Mouse (Mus musculus) embryonic facial prominence, embryonic 12.5 days (tissue): ENCODE results near the gene Kcna6. TPM values are rescaled to one million over a fixed set of nuclear protein-coding genes. Genes with fewer than 3 reads are reported as not detected.

Experiments used
- ATAC-seq: fragments of 200-750 bp; cut with Nextera tagmentation; 2 replicates; pipeline ENCODE4 v1.8.0; 2017; ENCODE audit not compliant: insufficient number of reproducible peaks, insufficient read depth, low FRiP score, low TSS enrichment
- H3K27ac ChIP-seq: fragments of 300-500 bp; sonication (generic); 2 replicates; pipeline ENCODE4 v1.5.1; 2016; ENCODE audit warnings: mild to moderate bottlenecking
- H3K27me3 ChIP-seq: fragments of 300-500 bp; sonication (generic); 2 replicates; pipeline ENCODE4 v1.6.1; 2016; ENCODE audit warnings: mild to moderate bottlenecking, moderate library complexity
- H3K36me3 ChIP-seq: fragments of 300-500 bp; sonication (generic); 2 replicates; pipeline ENCODE4 v1.6.1; 2016; ENCODE audit warnings: mild to moderate bottlenecking
- H3K4me1 ChIP-seq: fragments of 300-500 bp; sonication (generic); 2 replicates; pipeline ENCODE4 v1.6.1; 2016
- H3K4me2 ChIP-seq: fragments of 300-500 bp; sonication (generic); replicated peaks from 2 replicates; pipeline ENCODE4 v1.6.1; 2016; ENCODE audit warnings: mild to moderate bottlenecking, moderate library complexity
- H3K4me3 ChIP-seq: fragments of 300-500 bp; sonication (generic); 2 replicates; pipeline ENCODE4 v1.5.1; 2016; ENCODE audit warnings: mild to moderate bottlenecking
- H3K9ac ChIP-seq: fragments of 300-500 bp; sonication (generic); 2 replicates; pipeline ENCODE4 v1.6.1; 2016; ENCODE audit warnings: mild to moderate bottlenecking, moderate library complexity
- H3K9me3 ChIP-seq: fragments of 300-500 bp; sonication (generic); 2 replicates; pipeline ENCODE4 v1.6.1; 2016; ENCODE audit warnings: mild to moderate bottlenecking, moderate library complexity
- WGBS: fragments of 180-500 bp; shearing (Covaris S2); methylation state at CpG from one replicate; pipeline ENCODE4 v1.1.7; 2016; 5-methylcytosine and 5-hydroxymethylcytosine counted together
- polyA plus RNA-seq: library from polyadenylated mRNA; unstranded; fragments of >200 nt; fragmentation: Nextera tagmentation; extraction: Ambion mirVana; gene quantifications from 2 replicates; pipeline ENCODE4 v1.2.1, GENCODE M21; 2016

Gene Kcna6
- polyA plus RNA-seq, 1 experiment from 2014 or later = 12.4 TPM

DNA sequence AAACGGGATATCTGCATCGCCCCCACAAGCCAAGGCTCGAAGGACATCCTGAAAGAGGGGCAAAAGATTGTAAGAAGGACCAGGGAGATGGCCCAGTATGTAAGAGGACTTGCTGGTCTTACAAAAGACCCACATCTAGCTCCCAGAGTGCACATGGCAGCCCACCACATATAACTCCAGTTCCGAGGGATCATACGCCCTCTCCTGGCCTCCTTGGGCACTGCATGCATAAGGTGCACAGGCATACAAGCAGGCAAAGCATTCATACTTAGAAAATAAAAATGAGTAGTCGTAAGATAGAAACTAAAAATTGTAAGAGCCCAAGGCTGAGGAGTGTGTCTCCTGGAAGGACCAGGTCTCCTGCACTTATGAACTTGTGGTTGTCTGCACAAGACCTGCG lies 61.5 kb downstream of the Kcna6 start:
- Histone ChIP-seq H3K4me2 (no peak overlapping the region), H3K9me3 (no peaks in the 10 kb centered on the region), H3K27ac (no peak overlapping the region), H3K9ac (no peak overlapping the region), H3K4me3 (no peak overlapping the region), H3K27me3 (no peaks in the 10 kb centered on the region), H3K36me3 (no peaks in the 10 kb centered on the region), H3K4me1 (no peaks in the 10 kb centered on the region)
- no peak for ATAC-seq
- WGBS = 65% methylated on average over 7 of the region's 7 CpGs

GRCm38 (mm10) chr6:126667001-126667400 lies 73.5 kb downstream of the Kcna6 start:
- Histone ChIP-seq H3K4me1 (no peaks in the 10 kb centered on the region), H3K27ac (no peak overlapping the region), H3K9me3 (no peaks in the 10 kb centered on the region), H3K9ac (no peak overlapping the region), H3K4me2 (no peak overlapping the region), H3K27me3 (0 out of 2 replicates have a peak, but pooled peaks cover 7% of the 10 kb centered on the region), H3K36me3 (no peaks in the 10 kb centered on the region), H3K4me3 (no peak overlapping the region)
- WGBS = 90% methylated on average over 5 of the region's 5 CpGs
- no peak for ATAC-seq

- no peak overlapping the region for H3K4me2 ChIP-seq
- H3K9ac ChIP-seq = no peak overlapping the region
- no peak for ATAC-seq
- H3K9me3 ChIP-seq = no peaks in the 10 kb centered on the region
- no peaks in the 10 kb centered on the region for H3K4me1 ChIP-seq
- 0 out of 2 replicates have a peak, but pooled peaks cover 7% of the 10 kb centered on the region for H3K27me3 ChIP-seq
- no peak overlapping the region for H3K4me3 ChIP-seq
- WGBS = 62% methylated on average over 6 of the region's 6 CpGs
- H3K36me3 ChIP-seq = no peaks in the 10 kb centered on the region
- H3K27ac ChIP-seq = no peak overlapping the region
Measured at GRCm38 (mm10) chr6:126666091-126666490, 74.4 kb downstream of the Kcna6 start.

DNA sequence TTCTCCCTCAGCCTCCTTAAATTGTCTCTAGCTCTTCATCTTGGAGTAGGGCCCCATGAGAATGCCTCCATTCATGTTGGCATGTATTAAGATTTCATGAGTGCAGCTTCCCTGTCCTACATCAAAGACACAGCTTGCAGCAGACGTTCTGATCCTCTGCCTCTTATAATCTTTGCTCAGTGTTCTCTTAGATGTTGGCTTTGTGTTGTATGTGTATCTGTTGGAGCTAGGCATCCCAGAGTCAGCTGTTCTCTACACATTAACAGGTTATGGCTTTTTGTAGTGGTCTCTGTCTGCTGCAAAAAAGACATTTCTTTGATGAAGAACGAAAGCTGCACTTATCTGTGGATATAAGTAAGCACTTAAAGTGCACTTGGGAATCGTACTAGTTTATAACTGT lies 75.9 kb downstream of the Kcna6 start:
- WGBS = 76% methylated on average over 3 of the region's 3 CpGs
- H3K4me2 ChIP-seq = no peak overlapping the region
- H3K4me1 ChIP-seq = no peaks in the 10 kb centered on the region
- 0 out of 2 replicates have a peak, but pooled peaks cover 4% of the 10 kb centered on the region for H3K27me3 ChIP-seq
- no peak for ATAC-seq
- H3K36me3 ChIP-seq = no peaks in the 10 kb centered on the region
- H3K9me3 ChIP-seq = no peaks in the 10 kb centered on the region
- no peak overlapping the region for H3K27ac ChIP-seq
- no peak overlapping the region for H3K9ac ChIP-seq
- H3K4me3 ChIP-seq = no peak overlapping the region

Other genes with a start within 250 kb of the Kcna6 start
- gene Kcna5, start 205.3 kb downstream of the Kcna6 start, polyA plus RNA-seq = 4.3 and 5.7 TPM in 2 replicates
- gene Kcna1, start 94.3 kb downstream of the Kcna6 start, polyA plus RNA-seq = 2.6 and 2.7 TPM in 2 replicates
- 172 and 179 TPM in 2 replicates for gene Ndufa9, start 108.5 kb upstream of the Kcna6 start, polyA plus RNA-seq
- gene Akap3, start 112.4 kb upstream of the Kcna6 start, polyA plus RNA-seq = 0.08 TPM in 1 of 2 replicates, not detected in the other
- gene Dyrk4, start 181.2 kb upstream of the Kcna6 start, polyA plus RNA-seq = 0.14 and 0.33 TPM in 2 replicates
- gene Rad51ap1, start 198.9 kb upstream of the Kcna6 start, polyA plus RNA-seq = 58.0 and 66.0 TPM in 2 replicates
- 15.5 and 16.0 TPM in 2 replicates for gene D6Wsu163e, start 199.3 kb upstream of the Kcna6 start, polyA plus RNA-seq